Mouse (Mus musculus): ENCODE measurements around the gene Olfr452. TPM values are rescaled to one million over a fixed set of nuclear protein-coding genes. Genes with fewer than 3 reads are reported as not detected.

The Olfr452 gene
- total RNA-seq (2021): not detected

DNA sequence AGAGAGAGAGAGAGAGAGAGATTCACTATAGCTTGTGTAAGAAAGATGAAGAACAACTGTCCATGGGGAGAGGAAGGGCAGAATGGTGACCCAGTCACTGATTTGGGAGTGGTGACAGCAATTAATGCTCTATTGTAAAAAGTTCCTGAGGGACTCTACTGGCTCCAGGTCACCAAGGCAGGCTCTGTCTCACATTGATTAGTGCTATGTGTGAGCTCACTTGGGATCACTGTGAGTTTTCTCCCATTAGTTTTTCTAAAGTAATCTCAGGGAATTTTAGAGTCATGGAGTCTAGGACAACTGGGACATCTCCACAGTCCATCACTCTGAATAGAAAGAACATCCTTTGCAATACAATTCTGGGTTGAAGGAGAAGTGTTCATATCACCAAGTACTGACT lies at the start of gene Olfr452:
Olfr452 (plus strand) TSS at position 301 of the 400 bp plus-strand sequence.
- intact Hi-C loops (cut with DNase I): no loop called here
- DNase-seq (ENCODE audit: extremely low spot score in 1 of 2, low spot score in 2 of 2): no peak

DNA sequence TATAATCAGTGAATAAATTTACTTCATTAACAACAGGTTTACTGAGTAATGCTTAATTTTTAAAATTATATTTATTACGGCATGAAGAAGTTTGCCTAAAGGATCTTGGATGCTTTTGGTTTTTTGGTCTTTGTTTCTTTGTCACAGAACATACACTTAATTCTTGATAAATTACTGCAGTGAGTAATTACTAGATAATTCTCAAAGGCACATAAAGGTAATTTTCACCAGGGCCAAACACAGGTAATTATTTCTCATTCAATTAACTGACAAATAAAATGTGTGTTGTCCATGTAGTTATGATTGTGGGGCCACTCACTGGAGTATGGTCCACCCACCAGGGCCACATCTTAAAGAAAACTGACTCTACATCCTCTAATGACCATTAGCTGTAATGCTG lies 45.8 kb upstream of the Olfr452 start, which contains the start of gene Olfr453:
Olfr453 (plus strand) TSS at position 301 of the 400 bp plus-strand sequence.
- intact Hi-C loops (cut with DNase I): no loop called here
- DNase-seq (ENCODE audit: extremely low spot score in 1 of 2, low spot score in 2 of 2): no peak

DNA sequence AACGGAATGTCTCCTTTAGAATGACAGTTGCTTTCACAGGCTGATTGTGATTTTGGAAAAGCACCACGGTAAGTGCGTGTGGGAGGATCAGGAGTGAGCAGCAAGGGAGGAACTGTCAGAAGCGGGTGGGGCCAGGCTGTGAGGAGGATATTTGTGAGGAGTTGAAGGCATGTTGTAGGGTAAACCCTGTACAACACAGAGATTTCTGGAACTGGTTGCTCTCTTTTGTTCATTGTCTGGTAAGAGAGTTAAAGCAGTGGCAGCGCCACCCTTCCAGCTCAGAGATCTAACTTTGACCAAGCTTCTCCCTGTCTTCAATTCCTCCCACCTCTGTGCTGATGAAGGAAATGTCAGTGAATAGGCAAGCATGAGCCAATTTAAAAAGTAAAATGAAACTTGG lies 42.6 kb upstream of the Olfr452 start:
- no peak for DNase-seq (ENCODE audit: extremely low spot score in 1 of 2, low spot score in 2 of 2)
- intact Hi-C loops (cut with DNase I): no loop called here

DNA sequence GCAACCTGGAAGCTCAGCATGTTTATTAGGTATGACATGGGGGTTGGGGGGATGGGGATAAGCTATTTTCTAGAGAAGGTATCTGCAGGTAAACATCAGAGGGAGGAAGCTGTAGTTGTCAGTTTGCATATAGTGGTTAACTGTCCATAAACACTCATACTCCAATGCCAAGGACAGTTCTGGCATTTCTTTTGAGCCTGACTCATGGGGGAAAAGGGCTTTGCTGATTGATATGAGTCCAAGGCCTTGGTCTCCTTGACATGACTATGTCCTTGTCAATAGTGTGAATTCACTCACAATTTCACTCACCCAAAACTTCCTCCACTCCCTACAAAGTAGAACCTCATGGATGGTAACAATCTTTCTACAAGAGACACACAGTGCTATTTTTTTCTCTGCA lies 37.0 kb upstream of the Olfr452 start:
- intact Hi-C loops (cut with DNase I): no loop called here
- no peak for DNase-seq (ENCODE audit: extremely low spot score in 1 of 2, low spot score in 2 of 2)

DNA sequence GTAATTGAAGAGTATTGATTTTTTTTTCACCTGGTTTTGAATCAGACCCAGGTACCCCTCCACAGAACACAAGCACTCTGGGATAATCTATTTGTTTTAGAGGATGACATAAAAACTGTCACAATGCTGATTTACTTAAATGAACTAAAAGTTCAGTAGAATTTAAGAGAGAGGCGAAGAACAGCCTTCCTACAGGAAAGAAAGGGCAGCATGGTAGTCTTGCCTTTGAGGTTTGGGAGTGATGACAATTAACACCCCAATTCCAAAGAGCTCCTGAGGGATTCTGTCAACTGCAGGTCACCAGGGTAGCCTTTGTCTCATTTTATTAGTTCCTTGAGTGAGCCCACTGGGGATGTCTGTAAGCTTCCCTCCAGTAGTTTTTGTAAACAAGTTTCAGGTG lies 28.8 kb upstream of the Olfr452 start, which contains the start of gene Olfr38:
Olfr38 (plus strand) TSS at position 301 of the 400 bp plus-strand sequence.
- intact Hi-C loops (cut with DNase I): no loop called here
- no peak for DNase-seq (ENCODE audit: extremely low spot score in 1 of 2, low spot score in 2 of 2)

DNA sequence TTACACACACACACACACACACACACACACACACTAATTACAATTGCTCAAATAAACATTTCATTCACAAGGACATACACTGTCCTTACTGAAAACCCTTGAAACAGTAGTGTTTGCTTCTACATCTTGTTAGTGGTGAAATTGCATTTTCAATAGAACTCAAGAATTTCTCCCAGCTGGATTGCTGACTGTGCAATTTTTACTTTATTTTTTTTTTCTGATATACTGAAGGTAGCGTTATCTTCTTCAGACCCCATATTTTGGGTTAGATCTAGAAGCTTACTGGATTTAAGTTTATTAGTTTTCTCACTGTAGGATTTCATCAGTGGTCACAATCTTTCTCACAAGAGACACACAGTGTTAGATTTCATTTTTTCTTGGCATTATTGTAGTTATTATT lies 7.8 kb upstream of the Olfr452 start:
- no peak for DNase-seq (ENCODE audit: extremely low spot score in 1 of 2, low spot score in 2 of 2)
- intact Hi-C loops (cut with DNase I): no loop called here

DNA sequence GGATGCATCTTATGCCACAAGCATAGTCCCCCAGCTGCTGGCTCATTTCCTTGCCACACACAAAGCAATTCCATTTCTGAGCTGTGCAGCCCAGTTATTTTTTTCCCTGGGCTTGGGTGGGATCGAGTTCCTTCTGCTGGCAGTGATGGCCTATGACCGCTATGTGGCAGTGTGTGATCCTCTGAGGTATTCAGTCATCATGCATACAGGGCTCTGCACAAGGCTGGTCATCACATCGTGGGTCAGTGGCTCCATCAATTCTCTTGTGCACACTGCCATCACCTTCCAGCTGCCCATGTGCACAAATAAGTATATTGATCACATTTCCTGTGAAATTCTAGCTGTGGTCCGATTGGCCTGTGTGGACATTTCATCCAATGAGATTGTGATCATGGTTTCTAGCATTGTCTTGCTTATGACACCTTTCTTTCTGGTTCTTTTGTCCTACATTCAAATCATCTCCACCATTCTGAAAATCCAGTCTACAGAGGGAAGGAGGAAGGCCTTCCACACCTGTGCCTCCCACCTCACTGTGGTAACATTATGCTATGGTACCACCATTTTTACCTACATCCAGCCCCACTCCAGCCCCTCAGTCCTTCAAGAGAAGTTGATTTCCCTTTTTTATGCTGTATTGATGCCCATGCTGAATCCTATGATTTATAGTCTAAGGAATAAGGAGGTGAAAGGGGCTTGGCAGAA lies 5.5 kb downstream of the Olfr452 start:
- intact Hi-C loops (cut with DNase I): no loop called here

DNA sequence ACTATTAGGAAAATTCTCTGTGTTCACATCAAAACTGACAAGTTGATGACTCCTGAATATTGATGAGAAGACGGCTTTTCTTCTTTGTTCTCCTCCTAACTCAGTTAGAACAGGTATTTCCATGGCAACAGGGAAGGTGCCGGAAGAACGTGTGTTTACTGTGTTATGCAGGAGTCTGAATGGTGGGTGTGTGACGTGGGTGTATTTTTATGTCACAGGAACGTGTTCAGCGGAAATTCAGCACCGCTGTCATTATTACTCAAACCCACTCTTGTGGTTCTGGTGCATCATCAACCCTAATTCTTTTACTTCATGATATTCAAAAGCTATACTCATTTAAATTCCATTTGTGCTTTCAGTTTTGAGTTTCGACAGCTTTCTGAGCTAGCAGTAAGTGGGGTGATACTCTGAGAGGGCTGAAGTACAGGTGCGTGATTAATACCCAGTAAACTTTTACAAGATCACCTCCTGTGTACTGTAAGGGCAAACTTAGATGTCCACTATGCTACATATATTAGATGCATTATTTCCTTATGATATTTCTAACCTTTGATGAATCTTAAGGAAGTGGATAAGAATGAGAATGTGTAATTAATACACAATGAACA lies 6.2 kb downstream of the Olfr452 start:
- DNase-seq (ENCODE audit: extremely low spot score in 1 of 2, low spot score in 2 of 2): peak in 1 of 2 experiments; percentile 4
- intact Hi-C loops (cut with DNase I): no loop called here

More for the DNA sequence above, 5.5 kb downstream of the Olfr452 start:
- DNase-seq (ENCODE audit: extremely low spot score in 1 of 2, low spot score in 2 of 2): no peak

DNA sequence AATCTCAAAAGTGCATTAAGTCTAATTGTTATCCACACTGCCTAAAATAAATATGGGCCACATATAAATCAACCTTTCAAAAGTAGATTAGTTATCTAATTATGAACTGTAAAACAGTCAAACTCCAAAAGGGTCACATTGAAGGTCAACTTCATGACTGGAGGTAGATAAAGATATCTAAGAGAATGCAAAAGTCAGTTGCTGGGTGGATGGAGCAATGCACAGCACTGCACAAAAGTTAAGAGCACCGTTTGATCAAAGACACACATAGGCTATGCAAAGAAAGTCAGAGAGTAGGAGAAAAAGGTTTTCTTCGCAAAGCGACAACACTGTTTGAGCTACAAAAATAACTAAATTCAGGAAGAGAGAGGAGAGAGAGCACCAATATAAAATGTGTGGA lies 10.1 kb downstream of the Olfr452 start:
- no peak for DNase-seq (ENCODE audit: extremely low spot score in 1 of 2, low spot score in 2 of 2)
- intact Hi-C loops (cut with DNase I): no loop called here

DNA sequence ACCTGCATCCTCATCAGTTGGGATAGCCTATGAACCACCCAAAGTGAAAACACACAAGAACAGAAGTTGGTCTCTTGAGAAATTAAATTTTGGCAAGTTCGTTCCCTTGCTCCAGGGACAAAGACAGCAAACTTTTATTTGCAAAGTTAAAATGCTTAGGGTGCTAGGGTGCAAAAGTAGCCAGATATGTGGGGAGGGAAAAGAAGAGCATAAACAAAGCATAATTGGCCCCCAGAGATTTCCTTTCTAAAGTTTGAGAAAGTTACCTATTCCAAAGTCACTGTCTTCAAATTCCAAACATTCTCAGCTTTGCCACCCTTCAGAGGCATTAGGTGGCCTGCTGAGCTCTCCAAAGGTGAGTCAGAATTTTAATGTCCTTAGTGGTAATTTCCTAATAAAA lies 26.7 kb downstream of the Olfr452 start, which contains the start of gene Olfr450:
Olfr450 (plus strand) TSS at position 301 of the 400 bp plus-strand sequence.
- intact Hi-C loops (cut with DNase I): no loop called here
- DNase-seq (ENCODE audit: extremely low spot score in 1 of 2, low spot score in 2 of 2): no peak

DNA sequence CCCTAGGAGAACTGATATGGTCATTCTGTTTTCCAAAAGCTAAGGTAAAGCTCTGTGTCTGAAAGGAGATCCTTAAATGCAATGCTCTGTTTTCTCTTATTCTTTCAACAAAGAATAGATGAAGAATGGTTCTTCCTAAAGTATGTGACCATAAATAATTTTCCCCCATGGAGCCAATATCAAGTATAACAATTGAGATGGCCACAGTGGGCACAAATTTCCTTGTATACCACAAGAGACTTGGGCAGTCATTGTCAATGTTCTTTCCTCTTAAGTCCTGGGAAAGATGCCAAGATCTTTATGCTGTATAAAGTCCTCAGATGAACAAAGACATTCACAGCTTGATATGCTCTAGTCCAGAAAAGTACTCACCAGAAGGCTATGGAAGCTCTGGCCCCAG lies 49.2 kb downstream of the Olfr452 start, which contains the start of gene Olfr449:
Olfr449 (plus strand) TSS at position 301 of the 400 bp plus-strand sequence.
- DNase-seq (ENCODE audit: extremely low spot score in 1 of 2, low spot score in 2 of 2): no peak
- intact Hi-C loops (cut with DNase I): no loop called here

Other genes starting within 250 kb of the Olfr452 start
- gene Olfr455, start 237.5 kb upstream of the Olfr452 start, total RNA-seq (2021): not detected
- not detected for gene Tcaf3, start 187.4 kb upstream of the Olfr452 start, total RNA-seq (2021)
- 1 to 10 TPM; 1.3 to 1.6 TPM for gene Tcaf2, start 139.8 kb upstream of the Olfr452 start, total RNA-seq (2021)
- gene Tcaf1, start 75.0 kb upstream of the Olfr452 start, total RNA-seq (2021): 100 to 1,000 TPM; 265 to 270 TPM
- not detected for gene Olfr453, start 45.7 kb upstream of the Olfr452 start, total RNA-seq (2021)
- gene Olfr38, start 28.7 kb upstream of the Olfr452 start, total RNA-seq (2021): not detected
- not detected for gene Olfr450, start 26.8 kb downstream of the Olfr452 start, total RNA-seq (2021)
- gene Olfr449, start 49.3 kb downstream of the Olfr452 start, total RNA-seq (2021): not detected
- gene Olfr448, start 105.3 kb downstream of the Olfr452 start, total RNA-seq (2021): not detected
- gene Olfr447, start 123.8 kb downstream of the Olfr452 start, total RNA-seq (2021): not detected
- gene Olfr446, start 136.3 kb downstream of the Olfr452 start, total RNA-seq (2021): not detected
- not detected for gene Olfr444, start 164.0 kb downstream of the Olfr452 start, total RNA-seq (2021)